Mouse (Mus musculus) olfactory bulb, adult 2 months (tissue): Measurements from ENCODE around the gene Lamc1.

Experiments used
- CTCF ChIP-seq: fragments of 200-500 bp; IDR thresholded peaks from 2 replicates; pipeline ENCODE4 v1.5.1; 2012; ENCODE audit warnings: low read depth, mild to moderate bottlenecking, low read length, moderate library complexity; ENCODE audit not compliant: insufficient read depth
- POLR2A ChIP-seq: fragments of 200-500 bp; IDR thresholded peaks from 2 replicates; pipeline ENCODE4 v1.6.1; 2012; ENCODE audit warnings: mild to moderate bottlenecking, low read depth, low read length, moderate library complexity; ENCODE audit not compliant: insufficient read depth

DNA sequence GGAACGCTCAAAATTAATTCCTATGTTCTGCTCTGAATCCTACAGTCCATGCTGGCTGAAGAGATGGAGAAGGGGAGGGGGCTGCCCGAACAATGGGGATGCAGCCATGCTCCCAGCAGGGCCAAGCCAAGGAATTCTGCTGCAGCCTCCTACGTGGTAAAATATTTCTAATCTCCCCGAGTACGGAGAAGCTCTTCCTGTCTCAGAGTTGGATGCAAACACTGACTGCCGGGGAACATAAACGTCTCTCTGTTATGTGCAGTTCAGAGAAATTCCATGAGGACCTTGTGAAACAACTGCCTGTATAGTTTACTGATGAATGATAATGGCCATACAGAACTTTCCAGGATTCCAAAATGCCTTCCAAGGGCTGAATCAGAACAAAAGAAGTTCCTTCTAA, 67.5 kb downstream of the Lamc1 start:
- TF ChIP-seq CTCF (no peak), POLR2A (no peak)
